In the genomic region with DNA sequence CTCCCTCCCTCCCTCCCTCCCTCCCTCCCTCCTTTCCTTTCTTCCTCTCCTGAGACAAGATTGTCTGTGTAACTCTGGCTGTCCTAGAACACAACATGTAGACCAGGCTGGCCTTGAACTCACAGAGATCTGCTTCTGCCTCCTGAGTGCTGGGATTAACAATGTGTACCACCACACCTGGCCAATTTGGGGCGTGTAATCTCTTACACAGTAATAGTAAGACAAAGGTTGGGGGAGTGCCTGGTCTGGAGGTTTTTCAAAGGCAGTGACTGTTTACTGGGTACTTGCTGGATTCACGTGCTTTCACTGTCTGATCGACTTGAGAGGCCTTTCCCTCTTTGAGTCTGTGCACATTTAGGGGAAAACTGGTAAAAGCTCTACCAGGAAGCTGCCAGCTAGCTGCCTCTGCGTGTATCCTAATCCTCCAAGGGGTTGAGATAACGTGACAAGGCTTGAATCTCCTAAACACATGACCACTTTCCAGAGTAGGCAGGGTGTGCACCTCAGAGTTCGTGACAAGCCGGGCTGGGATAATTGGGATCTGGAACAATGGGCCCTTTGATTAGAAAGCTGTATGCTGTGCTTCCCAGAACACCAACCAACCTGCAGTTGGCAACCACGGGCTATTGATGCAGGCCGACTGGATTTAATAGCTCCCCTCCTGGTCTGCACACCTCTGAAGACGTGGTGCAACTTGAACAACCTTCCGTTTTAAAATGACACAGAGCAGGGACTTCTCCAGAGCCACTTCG, we compare ENCODE assay signal across 9 mouse cellular contexts. TPM values are rescaled to one million over a fixed set of nuclear protein-coding genes. Genes with fewer than 3 reads are reported as not detected.
DNase-seq lines count a peak whose midpoint lies in the region; ATAC-seq and TF ChIP-seq lines count a peak whose summit lies in the region.
"Had no signal": no experiment of that assay in that cellular context is flagged by ENCODE, and none has a peak within 500 bp of the region (broad histone marks: within the 10 kb centered on the region; RNA-seq: fewer than 3 reads in every experiment).

No protein-coding gene starts in this region.

- peak overlapping the region; percentile 54; the same call in 1 of the 2 replicates for H3K27ac ChIP-seq in lung, embryonic 14.5 days (ENCODE audit: low read depth)
- H3K27ac ChIP-seq in embryonic facial prominence, embryonic 10.5 days (replicated peaks): 0 out of 2 replicates have a peak overlapping the region, but pooled peaks have one; percentile 11
- no peak overlapping the region for H3K27ac ChIP-seq in forebrain, embryonic 16.5 days (ENCODE audit: low read length)
- H3K27ac ChIP-seq: gastrocnemius, adult 2 months had no signal

- no peaks in the 10 kb centered on the region for H3K4me1 ChIP-seq in lung, embryonic 14.5 days (ENCODE audit: insufficient read depth)
- peaks cover 16% of the 10 kb centered on the region for H3K4me1 ChIP-seq in embryonic facial prominence, embryonic 10.5 days
- H3K4me1 ChIP-seq in forebrain, embryonic 16.5 days (replicated peaks; ENCODE audit: control insufficient read depth, insufficient read depth, low read length): peaks cover 8% of the 10 kb centered on the region; the same call in 1 of the 2 replicates

- H3K4me2 ChIP-seq in lung, embryonic 14.5 days: no peak overlapping the region
- no peak overlapping the region for H3K4me2 ChIP-seq in forebrain, embryonic 16.5 days (ENCODE audit: low read length)

- no peaks in the 10 kb centered on the region for H3K27me3 ChIP-seq in lung, embryonic 14.5 days (ENCODE audit: insufficient read depth, low read length)
- H3K27me3 ChIP-seq in embryonic facial prominence, embryonic 10.5 days (replicated peaks; ENCODE audit: low read depth, poor library complexity, severe bottlenecking): no peaks in the 10 kb centered on the region
- H3K27me3 ChIP-seq in forebrain, embryonic 16.5 days (replicated peaks; ENCODE audit: control insufficient read depth, insufficient read depth, low read length): no peaks in the 10 kb centered on the region

- H3K36me3 ChIP-seq in lung, embryonic 14.5 days (ENCODE audit: insufficient read depth): no peaks in the 10 kb centered on the region
- no peaks in the 10 kb centered on the region for H3K36me3 ChIP-seq in embryonic facial prominence, embryonic 10.5 days (replicated peaks)
- no peaks in the 10 kb centered on the region for H3K36me3 ChIP-seq in forebrain, embryonic 16.5 days (ENCODE audit: control insufficient read depth, insufficient read depth)

- H3K9ac ChIP-seq in lung, embryonic 14.5 days: no peak overlapping the region
- H3K9ac ChIP-seq in forebrain, embryonic 16.5 days (replicated peaks; ENCODE audit: low read depth, low read length): no peak overlapping the region

- peak; percentile 52; the same call in 1 of the 2 replicates for ATAC-seq in lung, embryonic 14.5 days (ENCODE audit: insufficient read depth)
- ATAC-seq in forebrain, embryonic 16.5 days: 0 out of 2 replicates have a peak, but pooled peaks have one; percentile 28
- ATAC-seq in CD4-positive, CD25-positive, alpha-beta regulatory T cell, adult 4 months: no peak

- H3K4me3 ChIP-seq in lung, embryonic 14.5 days (ENCODE audit: low read depth, low read length): no peak overlapping the region
- H3K4me3 ChIP-seq in embryonic facial prominence, embryonic 10.5 days: no peak overlapping the region
- H3K4me3 ChIP-seq in forebrain, embryonic 16.5 days (replicated peaks; ENCODE audit: low read length): no peak overlapping the region
- H3K4me3 ChIP-seq: gastrocnemius, adult 2 months had no signal

- no peak for TF ChIP-seq CTCF in lung, embryonic 14.5 days (IDR thresholded peaks at IDR 0.05; ENCODE audit: low read depth)

- WGBS in lung, embryonic 14.5 days: 50% methylated on average over 12 of the region's 12 CpGs
- WGBS in embryonic facial prominence, embryonic 10.5 days: 34% methylated on average over 12 of the region's 12 CpGs
- 9% methylated on average over 12 of the region's 12 CpGs for WGBS in forebrain, embryonic 16.5 days

- peak; percentile 35 for DNase-seq in lung, embryonic 14.5 days
- DNase-seq in lung, postnatal 25 days (ENCODE audit: low spot score): no peak
- peak; percentile 47 for DNase-seq in embryonic facial prominence, embryonic 10.5 days (ENCODE audit: low spot score)
- peak; percentile 87 for DNase-seq in retina, postnatal 1 day
- DNase-seq in adrenal gland, postnatal 10 days: no peak
- DNase-seq in right cerebral cortex, adult 2 months (ENCODE audit: low spot score in 2 of 2): no peak
- DNase-seq: gastrocnemius, adult 2 months had no signal

- no peaks in the 10 kb centered on the region for H3K9me3 ChIP-seq in lung, embryonic 14.5 days (ENCODE audit: low read depth, low read length)
- no peaks in the 10 kb centered on the region for H3K9me3 ChIP-seq in embryonic facial prominence, embryonic 10.5 days
- no peaks in the 10 kb centered on the region for H3K9me3 ChIP-seq in forebrain, embryonic 16.5 days (ENCODE audit: control insufficient read depth, low read length)

RNA-seq across cellular contexts. Expression of gene Zfp148, which starts 54.8 kb away (rescaled TPM):
- polyA plus RNA-seq in lung, embryonic 14.5 days (2014; fragmentation: Nextera tagmentation; extraction: Ambion mirVana): 50.3 and 55.5 TPM in 2 replicates
- polyA plus RNA-seq in embryonic facial prominence, embryonic 10.5 days (2016; fragmentation: Nextera tagmentation; extraction: Ambion mirVana): 47.6 and 51.8 TPM in 2 replicates
- 78.9 and 92.8 TPM in 2 replicates for polyA plus RNA-seq in forebrain, embryonic 16.5 days (2015; fragmentation: Nextera tagmentation; extraction: Ambion mirVana)
- 10 to 100 TPM; 56.0 to 64.5 TPM for total RNA-seq in adrenal gland, postnatal 10 days (2021)
- polyA plus RNA-seq in CD4-positive, CD25-positive, alpha-beta regulatory T cell, adult 4 months (2017; shearing (Covaris generic)): 10 to 100 TPM; 44.3 to 57.6 TPM

Comparison
In these comparisons a context has a peak if more than half of its experiments do, and no peak if none do; other contexts are left out.
1. DNase-seq: peak in lung, embryonic 14.5 days (single experiment), embryonic facial prominence, embryonic 10.5 days (single experiment) and retina, postnatal 1 day (single experiment); none in lung, postnatal 25 days (single experiment), adrenal gland, postnatal 10 days (single experiment) and right cerebral cortex, adult 2 months (0 of 2).